Mouse (Mus musculus): ENCODE results near the gene Astn2. TPM values are rescaled to one million over a fixed set of nuclear protein-coding genes. Genes with fewer than 3 reads are reported as not detected.

Gene Astn2
- polyA plus RNA-seq, 1 experiment, result not detected

GRCm38 (mm10) chr4:65341766-65342165, 1062.6 kb downstream of the Astn2 start:
- H3K27ac ChIP-seq (ENCODE audit: insufficient read depth, low read depth, low read length), result no peak overlapping the region
- no peak for TF ChIP-seq CTCF (IDR thresholded peaks at IDR 0.05; ENCODE audit: low read depth, low read length)
- TF ChIP-seq POLR2A (IDR thresholded peaks at IDR 0.05; ENCODE audit: borderline replicate concordance, low read depth, low read length), result no peak
- no peaks in the 10 kb centered on the region for H3K4me1 ChIP-seq (ENCODE audit: control insufficient read depth, insufficient read depth, low read length)
- H3K4me3 ChIP-seq (ENCODE audit: insufficient read depth, low read length), result no peak overlapping the region

GRCm38 (mm10) chr4:65333718-65334117, 1070.7 kb downstream of the Astn2 start:
- TF ChIP-seq POLR2A (IDR thresholded peaks at IDR 0.05; ENCODE audit: borderline replicate concordance, low read depth, low read length), result no peak
- no peak overlapping the region for H3K27ac ChIP-seq (ENCODE audit: insufficient read depth, low read depth, low read length)
- no peaks in the 10 kb centered on the region for H3K4me1 ChIP-seq (ENCODE audit: control insufficient read depth, insufficient read depth, low read length)
- no peak overlapping the region for H3K4me3 ChIP-seq (ENCODE audit: insufficient read depth, low read length)
